Mouse (Mus musculus) right cerebral cortex, postnatal 14 days (tissue): ENCODE results near the gene Lmod3.
"Not testable (repeated sequence)": the region's sequence is repeated elsewhere in the genome, so short reads cannot be mapped to it uniquely, and the experiment has no call there.

ENCODE experiments used
- DNase-seq: peaks from one replicate; pipeline ENCODE4 v3.0.0; 2022

The Lmod3 gene

GRCm38 (mm10) chr6:97275760-97276159, 23.2 kb upstream of the Lmod3 start:
- DNase-seq, result no peak

DNA sequence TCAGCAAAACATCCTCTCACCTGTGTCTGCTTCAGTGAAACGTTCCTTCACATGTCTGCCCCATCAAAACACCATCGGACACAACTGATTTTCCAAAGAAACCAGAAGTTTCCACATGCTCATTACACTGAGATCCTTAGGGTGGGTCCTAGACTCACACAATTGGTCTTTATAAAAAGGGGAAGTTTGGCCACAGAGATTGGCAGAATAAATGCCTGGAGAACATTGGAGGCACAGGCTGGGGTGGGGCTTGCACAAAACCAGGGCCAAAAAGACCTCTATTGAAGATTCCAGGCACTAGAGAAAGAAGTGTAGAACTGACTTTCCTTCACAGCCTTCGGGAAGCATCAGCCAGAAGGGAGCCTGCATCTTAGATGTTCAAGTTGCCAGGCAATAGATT, 21.2 kb upstream of the Lmod3 start:
- no peak for DNase-seq

- DNase-seq, result no peak
Observed at GRCm38 (mm10) chr6:97273058-97273710, 20.6 kb upstream of the Lmod3 start.

DNA sequence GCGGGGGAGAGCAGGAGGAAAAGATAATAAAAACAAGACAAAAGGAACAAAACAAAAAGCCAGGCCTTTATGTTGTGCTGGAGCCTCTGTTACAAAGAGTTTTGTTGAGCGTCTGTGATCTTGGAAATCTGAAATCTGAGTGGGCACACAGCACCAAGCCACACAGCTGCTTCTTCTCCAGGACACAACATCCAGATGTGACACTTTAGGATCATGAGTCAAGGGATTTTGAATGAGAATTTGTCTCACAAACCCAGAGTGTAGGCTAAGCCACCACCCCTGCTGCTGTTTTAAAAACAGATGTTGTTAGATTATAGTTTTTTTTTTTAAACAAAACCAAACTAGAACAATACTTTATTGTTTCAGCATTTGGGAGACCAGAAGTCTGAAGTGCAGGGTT, 19.8 kb upstream of the Lmod3 start:
- DNase-seq, result no peak

DNA sequence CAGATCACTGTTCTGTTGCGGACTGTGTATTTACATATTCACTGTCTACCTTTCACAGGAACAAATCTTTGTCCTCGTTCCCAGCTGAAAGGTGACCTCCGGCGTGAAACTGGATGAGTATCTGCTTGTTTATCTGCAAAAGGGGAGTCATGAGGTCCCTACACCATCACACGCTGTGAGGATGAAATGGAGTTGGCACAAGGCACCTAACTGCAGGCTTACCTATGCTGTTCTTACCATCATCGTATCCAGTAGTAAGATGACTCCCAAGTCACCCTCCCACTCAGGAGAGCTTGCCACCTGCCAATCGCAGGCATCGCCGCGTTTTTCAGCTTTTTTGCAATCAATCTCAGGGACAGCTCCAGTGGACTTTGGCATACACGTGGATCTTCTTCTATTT, 17.0 kb upstream of the Lmod3 start:
- no peak for DNase-seq

DNA sequence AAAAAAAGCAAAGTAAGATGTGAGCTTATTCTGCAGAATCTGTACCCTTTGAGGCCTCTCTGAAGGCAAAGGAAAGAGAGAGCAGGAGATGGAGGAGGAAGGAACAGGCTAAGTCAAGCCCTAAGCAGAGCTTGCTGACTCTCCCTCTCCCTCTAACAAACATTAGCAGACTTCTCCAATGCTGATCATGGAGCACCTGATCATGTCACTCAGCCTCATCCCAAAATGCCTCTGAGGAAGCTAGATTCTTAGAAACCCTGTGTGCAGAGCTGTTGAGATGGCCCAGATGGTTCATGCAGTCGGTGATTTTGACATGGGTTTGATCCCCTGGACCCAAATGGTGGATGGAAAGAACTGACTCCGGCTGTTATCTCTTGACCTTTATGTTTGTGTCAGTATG, 14.6 kb upstream of the Lmod3 start:
- no peak for DNase-seq

DNA sequence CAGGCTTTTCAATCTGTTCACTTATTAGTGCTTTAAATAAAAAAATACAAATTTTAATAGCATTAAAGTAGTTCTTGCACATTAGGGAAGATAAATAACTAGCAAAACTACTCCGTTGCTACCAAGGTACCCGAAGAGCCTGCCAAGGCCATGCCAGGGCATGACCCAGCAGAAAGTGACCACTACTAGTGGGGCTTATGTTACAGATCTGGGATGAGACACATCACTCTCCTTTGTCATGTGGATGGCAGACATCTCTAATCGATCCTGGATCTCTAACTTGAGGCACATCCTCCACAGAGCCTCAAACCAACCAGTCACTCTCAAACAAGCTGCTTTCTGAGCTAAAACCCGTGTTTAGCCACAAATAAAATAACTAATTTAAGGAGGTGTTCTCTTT, 14.1 kb upstream of the Lmod3 start:
- no peak for DNase-seq

GRCm38 (mm10) chr6:97265705-97266104, 13.1 kb upstream of the Lmod3 start:
- no peak for DNase-seq

- no peak for DNase-seq
Observed at GRCm38 (mm10) chr6:97265240-97265639, 12.7 kb upstream of the Lmod3 start.

- DNase-seq, result not testable (repeated sequence)
Observed at GRCm38 (mm10) chr6:97263750-97264149, 11.2 kb upstream of the Lmod3 start.

- no peak for DNase-seq
Observed at GRCm38 (mm10) chr6:97262229-97262628, 9.7 kb upstream of the Lmod3 start.

- not testable (repeated sequence) for DNase-seq
Observed at GRCm38 (mm10) chr6:97259926-97260325, 7.4 kb upstream of the Lmod3 start.

GRCm38 (mm10) chr6:97258489-97258888, 5.9 kb upstream of the Lmod3 start:
- DNase-seq, result no peak

DNA sequence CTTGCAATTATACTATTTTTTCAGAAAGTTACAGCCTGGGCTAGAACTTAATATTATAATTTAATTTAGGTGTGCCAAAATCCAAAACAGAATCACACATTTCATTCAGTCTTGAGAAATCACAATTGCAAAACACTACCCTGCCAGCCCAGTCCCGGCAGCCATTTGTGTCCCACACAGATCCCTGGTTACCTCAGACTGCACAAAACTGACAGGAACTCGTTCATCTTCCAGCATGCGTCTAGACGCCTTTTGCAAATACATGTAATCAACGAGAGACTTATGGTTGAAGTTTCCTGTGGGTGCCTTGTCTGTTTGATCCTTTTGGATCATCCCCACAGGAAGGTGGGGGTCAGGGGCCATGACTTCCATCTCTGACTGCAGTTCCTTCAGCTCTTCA, 473 bp downstream of the Lmod3 start:
- DNase-seq, result no peak

- peak; percentile 27 for DNase-seq
Observed at GRCm38 (mm10) chr6:97250966-97251365, 1.6 kb downstream of the Lmod3 start.

GRCm38 (mm10) chr6:97245200-97245599, 7.4 kb downstream of the Lmod3 start:
- DNase-seq, result no peak

DNA sequence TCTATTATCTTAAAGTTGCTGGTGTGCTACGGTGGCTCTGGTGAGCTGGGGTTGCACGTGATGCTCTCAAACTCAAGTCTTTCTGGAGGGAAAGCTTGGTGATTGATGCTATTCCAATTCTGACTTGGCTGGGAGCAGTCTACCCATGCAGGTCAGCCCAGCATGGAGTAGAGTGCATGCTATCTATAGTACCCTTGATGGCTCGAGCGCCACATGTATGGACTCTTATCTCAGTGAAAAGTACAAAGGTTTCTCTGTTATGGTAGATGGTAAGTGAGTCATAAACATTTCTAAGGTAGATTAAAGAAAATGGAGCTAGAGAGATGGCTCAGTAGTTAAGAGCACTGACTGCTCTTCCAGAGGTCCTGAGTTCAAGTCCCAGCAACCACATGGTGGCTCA, 10.0 kb downstream of the Lmod3 start:
- no peak for DNase-seq

DNA sequence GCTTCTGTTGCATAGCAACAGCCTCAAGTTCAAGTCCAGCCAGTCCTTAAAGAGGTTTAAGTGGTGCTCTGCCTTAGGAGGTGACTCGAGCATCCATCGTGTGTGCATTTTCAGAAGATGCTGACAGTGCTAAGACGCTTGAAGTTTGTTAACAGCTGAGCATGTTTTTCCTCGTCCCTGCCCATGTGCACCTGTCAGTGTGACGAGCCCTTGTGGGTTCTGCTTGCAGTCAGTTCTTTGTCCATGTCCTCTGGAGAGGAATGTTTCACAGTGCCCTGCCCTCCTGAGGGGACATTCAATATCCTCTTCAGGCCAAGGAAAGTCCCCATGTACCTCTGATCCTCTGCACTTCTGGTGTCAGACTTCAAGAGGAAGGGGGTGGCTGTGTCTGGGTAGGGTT, 12.5 kb downstream of the Lmod3 start:
- DNase-seq, result no peak

GRCm38 (mm10) chr6:97239360-97239759, 13.2 kb downstream of the Lmod3 start:
- DNase-seq, result no peak

DNA sequence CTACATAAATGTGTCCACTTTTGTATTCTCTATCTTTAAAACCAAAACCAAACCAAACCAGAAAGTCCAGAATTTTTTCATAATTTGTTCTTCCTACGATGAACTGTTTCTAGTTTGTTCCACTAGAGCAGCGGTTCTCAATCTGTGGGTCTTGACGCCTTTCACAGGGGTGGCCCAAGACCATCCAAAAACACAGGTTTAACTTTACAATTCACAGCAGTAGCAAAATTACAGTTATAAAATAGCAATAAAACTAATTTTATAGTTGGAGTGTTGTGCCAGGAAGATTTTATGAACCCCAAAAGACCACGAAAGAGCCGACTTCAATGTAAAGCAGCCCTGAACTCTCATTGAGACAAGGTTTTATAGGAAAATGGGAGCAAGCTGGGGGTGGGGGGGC, 16.5 kb downstream of the Lmod3 start:
- DNase-seq, result no peak

DNA sequence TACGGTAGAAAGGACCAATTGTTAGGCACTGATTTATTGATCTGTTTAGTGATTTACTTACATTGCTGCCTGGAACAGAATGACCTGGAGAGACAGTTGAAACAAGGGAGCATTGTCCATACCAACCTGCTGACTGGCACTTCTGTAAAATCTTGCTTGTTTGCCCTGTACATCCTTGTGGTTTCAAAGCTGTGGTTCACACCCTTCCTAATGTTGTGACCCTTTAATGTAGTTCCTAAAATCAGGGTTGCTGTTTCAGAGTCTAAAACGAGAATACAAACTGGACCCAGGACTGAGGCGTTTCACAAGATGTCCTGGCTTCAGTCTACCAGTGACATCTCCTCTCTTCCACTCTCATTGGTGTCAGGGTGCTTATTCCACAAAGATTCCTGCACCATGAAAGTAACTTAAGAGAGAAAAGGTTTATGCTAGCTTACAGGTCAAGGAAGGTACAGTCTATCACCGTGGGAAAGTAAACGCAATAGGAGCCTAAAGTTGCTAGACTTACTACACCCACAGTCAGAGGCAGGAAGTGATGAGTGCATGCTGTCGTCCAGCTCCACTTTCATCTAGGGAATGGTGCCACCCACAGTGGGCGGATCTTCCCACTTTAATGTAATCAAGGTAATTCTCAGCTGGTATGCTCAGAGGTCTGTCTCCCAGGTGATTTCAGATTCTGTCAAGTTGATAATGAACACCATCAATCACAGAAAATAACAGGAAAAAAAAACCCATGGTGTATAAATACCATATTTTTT, 17.5 kb downstream of the Lmod3 start:
- DNase-seq, result no peak

DNA sequence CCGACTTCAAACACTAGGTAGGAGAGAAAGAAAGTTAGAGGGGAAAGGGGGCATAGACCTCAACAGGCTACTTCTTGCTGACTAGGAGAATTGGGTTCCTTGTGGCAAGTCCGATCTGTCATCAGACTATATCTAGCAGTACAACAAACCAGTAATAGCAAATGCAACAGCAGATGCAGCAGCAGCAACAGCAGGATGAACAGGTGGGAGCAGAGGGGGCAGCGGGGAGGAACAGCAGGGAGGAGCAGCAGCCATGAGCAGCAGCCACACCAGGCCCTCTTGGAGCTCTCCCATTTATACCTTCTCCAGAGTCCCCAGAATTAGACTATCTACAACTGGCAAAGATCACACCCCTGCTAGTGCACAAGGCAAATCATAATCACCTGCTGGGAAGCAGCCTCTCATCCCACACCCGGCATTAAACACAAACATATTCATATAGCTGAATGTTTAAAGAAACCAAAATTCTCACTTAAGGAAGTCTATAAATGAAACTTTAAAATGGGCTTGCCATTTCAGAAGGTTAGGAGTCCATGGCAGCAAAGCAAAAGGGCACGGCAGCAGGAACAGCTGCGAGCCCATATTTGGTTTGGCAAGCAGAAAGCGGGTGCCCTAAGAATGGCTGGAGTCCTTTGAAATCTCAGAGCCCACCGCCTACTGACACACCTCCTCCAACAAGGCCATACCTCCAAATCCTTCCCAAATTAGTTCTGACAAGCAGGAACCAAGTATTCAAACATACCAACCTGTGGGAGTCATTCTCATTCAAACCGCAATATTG, 25.3 kb downstream of the Lmod3 start:
- no peak for DNase-seq

- no peak for DNase-seq
Observed at GRCm38 (mm10) chr6:97226083-97226491, 26.5 kb downstream of the Lmod3 start.

- DNase-seq, result no peak
Observed at GRCm38 (mm10) chr6:97224505-97224904, 28.1 kb downstream of the Lmod3 start.
